Mouse (Mus musculus) skeletal muscle tissue, adult 2 months (tissue): ENCODE data around the gene Ttll3.

ENCODE experiments used
- DNase-seq: peaks from one replicate; pipeline ENCODE4 v3.0.0-alpha.2; 2012; ENCODE audit warnings: low read depth, low spot score

The Ttll3 gene

DNA sequence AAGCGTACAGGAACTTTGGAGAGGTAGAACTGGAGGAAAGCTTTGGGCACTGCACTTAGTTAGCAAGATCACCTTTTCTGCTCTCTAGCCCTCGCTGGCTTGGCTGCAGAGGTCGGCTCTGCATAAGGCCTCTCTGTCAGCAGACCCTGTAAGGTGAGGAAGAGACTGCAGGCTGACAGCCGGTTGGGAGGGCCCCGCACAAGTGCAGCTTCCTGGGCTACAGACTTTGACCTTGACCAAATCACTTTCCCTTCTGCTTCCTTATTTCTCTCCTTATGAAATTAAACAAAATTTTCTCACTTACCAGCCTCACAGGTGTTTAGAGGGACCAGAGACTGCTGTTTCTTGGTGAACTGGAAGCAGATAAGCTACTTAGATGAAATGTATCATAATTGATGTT lies 65.9 kb downstream of the Ttll3 start:
- no peak for DNase-seq

DNA sequence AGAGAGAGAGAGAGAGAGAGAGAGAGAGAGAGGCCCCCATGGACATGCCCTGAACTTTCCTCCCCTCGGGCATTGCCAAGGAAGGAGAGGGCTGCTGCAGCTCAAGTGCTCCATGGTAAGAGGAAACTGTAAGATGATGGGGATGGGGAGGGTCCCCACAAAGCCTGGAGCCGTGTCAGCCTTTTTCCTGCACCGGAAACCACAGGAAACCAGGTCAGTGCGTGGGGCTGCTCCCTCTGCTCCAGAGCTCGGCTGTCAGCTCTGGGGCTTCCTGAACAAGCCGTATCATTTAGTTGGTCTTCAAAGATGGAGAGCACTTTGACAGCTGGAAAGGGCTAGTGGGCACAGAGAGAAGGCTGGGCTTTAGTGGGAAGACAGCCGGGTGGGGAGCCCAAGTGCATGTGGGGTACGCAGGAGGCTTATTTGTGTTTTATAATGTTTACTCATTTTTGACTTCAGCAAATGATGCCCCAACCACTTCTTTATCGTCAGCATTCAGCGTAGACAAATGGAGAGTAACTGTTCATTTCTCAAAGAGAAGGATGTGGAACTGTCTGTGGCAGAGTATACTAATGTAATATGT lies 69.0 kb downstream of the Ttll3 start, which contains the start of gene Il17re:
Gene Il17re (plus strand): TSS at position 533 of the 583 bp plus-strand sequence.
- DNase-seq: no peak

DNA sequence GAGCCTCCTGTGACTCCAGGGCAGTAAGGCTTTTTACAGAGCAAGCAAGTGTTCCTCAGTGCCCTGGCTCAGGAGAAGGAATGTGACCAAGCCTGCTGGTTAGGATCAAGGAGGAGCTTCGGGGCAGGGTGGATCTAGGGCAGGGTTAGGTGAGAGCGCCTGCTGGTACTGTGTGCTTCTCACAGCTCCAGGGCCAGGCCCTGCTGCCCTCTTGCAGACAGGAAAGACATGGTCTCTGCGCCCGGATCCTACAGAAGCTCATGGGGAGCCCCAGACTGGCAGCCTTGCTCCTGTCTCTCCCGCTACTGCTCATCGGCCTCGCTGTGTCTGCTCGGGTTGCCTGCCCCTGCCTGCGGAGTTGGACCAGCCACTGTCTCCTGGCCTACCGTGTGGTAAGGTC lies 69.6 kb downstream of the Ttll3 start:
- no peak for DNase-seq

GRCm38 (mm10) chr6:113464040-113464439 lies 75.0 kb downstream of the Ttll3 start:
- DNase-seq: no peak
